Mouse (Mus musculus): Measurements from ENCODE around the gene Eloa. TPM values are rescaled to one million over a fixed set of nuclear protein-coding genes. Genes with fewer than 3 reads are reported as not detected.

Eloa gene
- polyA plus RNA-seq, 2 experiments, result 16.2 to 30.0 TPM

- WGBS (ENCODE audit: insufficient replicate concordance), result 6% methylated on average over 12 of the region's 12 CpGs
- Histone ChIP-seq H3K9ac (replicated peaks) (peak overlapping the region; percentile 88), H3K4me2 (ENCODE audit: low read depth) (peak overlapping the region; percentile 99), H3K9me3 (ENCODE audit: control insufficient read depth, low read length) (no peaks in the 10 kb centered on the region), H3K27me3 (ENCODE audit: control insufficient read depth, insufficient read depth, low read length) (no peaks in the 10 kb centered on the region), H3K27ac (peak overlapping the region; percentile 46), H3K4me3 (ENCODE audit: insufficient read depth in 1 of 2, low read depth in 2 of 2, low read length in 2 of 2) (peak overlapping the region; percentile 72 to 90), H3K36me3 (replicated peaks; ENCODE audit: control insufficient read depth, insufficient read depth, low read depth) (peaks cover 10% of the 10 kb centered on the region; the same call in 1 of the 2 replicates), H3K4me1 (replicated peaks; ENCODE audit: control insufficient read depth in 2 of 2, insufficient read depth in 2 of 2, low read length in 1 of 2) (peaks cover 4 to 10% of the 10 kb centered on the region in 2 experiments)
- DNase-seq (ENCODE audit: low read depth in 3 of 3, low spot score in 3 of 3) (no peak), ATAC-seq (ENCODE audit: insufficient read depth) (peak; percentile 25)
- TF ChIP-seq CTCF (IDR thresholded peaks at IDR 0.05; ENCODE audit: low read depth), result peak; percentile 26; the same call in 1 of the 2 replicates
- TF ChIP-seq EP300 (IDR thresholded peaks at IDR 0.05; ENCODE audit: low read depth), result no peak
These were observed 57.1 kb downstream of the Eloa start for GRCm38 (mm10) chr4:135964426-135964825.

- H3K36me3 ChIP-seq (replicated peaks; ENCODE audit: control insufficient read depth, insufficient read depth, low read depth), result peaks cover 5% of the 10 kb centered on the region; the same call in 1 of the 2 replicates
- DNase-seq (ENCODE audit: low read depth in 3 of 3, low spot score in 3 of 3), result peak; percentile 96 to 97 (median 97)
- under 1% methylated on average over 49 of the region's 56 CpGs for WGBS (ENCODE audit: insufficient replicate concordance)
These were observed 57.9 kb downstream of the Eloa start, which contains the start of gene Gale for GRCm38 (mm10) chr4:135963457-135964193. Gene Gale, plus strand, starts transcription at chr4:135963727.

GRCm38 (mm10) chr4:135962946-135963345 lies 58.6 kb downstream of the Eloa start:
- H3K4me1 ChIP-seq (replicated peaks; ENCODE audit: control insufficient read depth in 2 of 2, insufficient read depth in 2 of 2, low read length in 1 of 2), result peaks cover 4 to 10% of the 10 kb centered on the region in 2 experiments
- TF ChIP-seq EP300 (IDR thresholded peaks at IDR 0.05; ENCODE audit: low read depth), result no peak
- TF ChIP-seq CTCF (IDR thresholded peaks at IDR 0.05; ENCODE audit: low read depth), result no peak
- ATAC-seq (ENCODE audit: insufficient read depth) (peak; percentile 16; the same call in 1 of the 2 replicates), DNase-seq (ENCODE audit: low read depth in 3 of 3, low spot score in 3 of 3) (no peak)
- 7% methylated on average over 15 of the region's 15 CpGs for WGBS (ENCODE audit: insufficient replicate concordance)
- H3K4me2 ChIP-seq (ENCODE audit: low read depth), result peak overlapping the region; percentile 99
- peak overlapping the region; percentile 80 to 90 for H3K4me3 ChIP-seq (ENCODE audit: insufficient read depth in 1 of 2, low read depth in 2 of 2, low read length in 2 of 2)
- peak overlapping the region; percentile 78 for H3K27ac ChIP-seq
- H3K9me3 ChIP-seq (ENCODE audit: control insufficient read depth, low read length), result no peaks in the 10 kb centered on the region
- H3K36me3 ChIP-seq (replicated peaks; ENCODE audit: control insufficient read depth, insufficient read depth, low read depth), result peaks cover 5% of the 10 kb centered on the region; the same call in 1 of the 2 replicates
- H3K27me3 ChIP-seq (ENCODE audit: control insufficient read depth, insufficient read depth, low read length), result no peaks in the 10 kb centered on the region
- H3K9ac ChIP-seq (replicated peaks), result peak overlapping the region; percentile 86

More at GRCm38 (mm10) chr4:135963457-135964193, 57.9 kb downstream of the Eloa start, which contains the start of gene Gale:
- Histone ChIP-seq H3K27ac (peak within 1 kb of the TSS; percentile 78), H3K9me3 (ENCODE audit: control insufficient read depth, low read length) (no peaks in the 10 kb centered on the region), H3K9ac (replicated peaks) (peak within 1 kb of the TSS; percentile 88), H3K4me3 (ENCODE audit: insufficient read depth in 1 of 2, low read depth in 2 of 2, low read length in 2 of 2) (peak within 1 kb of the TSS; percentile 80 to 90), H3K4me1 (replicated peaks; ENCODE audit: control insufficient read depth in 2 of 2, insufficient read depth in 2 of 2, low read length in 1 of 2) (peaks cover 4 to 10% of the 10 kb centered on the region in 2 experiments), H3K4me2 (ENCODE audit: low read depth) (peak within 1 kb of the TSS; percentile 99), H3K27me3 (ENCODE audit: control insufficient read depth, insufficient read depth, low read length) (no peaks in the 10 kb centered on the region)
- TF ChIP-seq CTCF (IDR thresholded peaks at IDR 0.05; ENCODE audit: low read depth) (no peak), EP300 (IDR thresholded peaks at IDR 0.05; ENCODE audit: low read depth) (no peak; the same call in 1 of the 2 replicates)
- peak; percentile 93 for ATAC-seq (ENCODE audit: insufficient read depth)

GRCm38 (mm10) chr4:135962198-135962597 lies 59.4 kb downstream of the Eloa start:
- peak overlapping the region; percentile 99 for H3K4me2 ChIP-seq (ENCODE audit: low read depth)
- no peak overlapping the region; the same call in 1 of the 2 replicates for H3K9ac ChIP-seq (replicated peaks)
- H3K27me3 ChIP-seq (ENCODE audit: control insufficient read depth, insufficient read depth, low read length), result no peaks in the 10 kb centered on the region
- ATAC-seq (ENCODE audit: insufficient read depth) (no peak), DNase-seq (ENCODE audit: low read depth in 3 of 3, low spot score in 3 of 3) (no peak)
- no peaks in the 10 kb centered on the region for H3K9me3 ChIP-seq (ENCODE audit: control insufficient read depth, low read length)
- 72% methylated on average over 7 of the region's 7 CpGs for WGBS (ENCODE audit: insufficient replicate concordance)
- H3K4me3 ChIP-seq (ENCODE audit: insufficient read depth in 1 of 2, low read depth in 2 of 2, low read length in 2 of 2), result no peak overlapping the region
- TF ChIP-seq CTCF (IDR thresholded peaks at IDR 0.05; ENCODE audit: low read depth) (no peak), EP300 (IDR thresholded peaks at IDR 0.05; ENCODE audit: low read depth) (no peak)
- no peak overlapping the region for H3K27ac ChIP-seq
- H3K36me3 ChIP-seq (replicated peaks; ENCODE audit: control insufficient read depth, insufficient read depth, low read depth), result peaks cover under 1% of the 10 kb centered on the region; the same call in 1 of the 2 replicates
- H3K4me1 ChIP-seq (replicated peaks; ENCODE audit: control insufficient read depth in 2 of 2, insufficient read depth in 2 of 2, low read length in 1 of 2), result peaks cover 4 to 10% of the 10 kb centered on the region in 2 experiments

- Histone ChIP-seq H3K27me3 (ENCODE audit: control insufficient read depth, insufficient read depth, low read length) (no peaks in the 10 kb centered on the region), H3K9ac (replicated peaks) (no peak overlapping the region), H3K4me2 (ENCODE audit: low read depth) (no peak overlapping the region), H3K4me3 (ENCODE audit: insufficient read depth in 1 of 2, low read depth in 2 of 2, low read length in 2 of 2) (no peak overlapping the region), H3K9me3 (ENCODE audit: control insufficient read depth, low read length) (no peaks in the 10 kb centered on the region), H3K4me1 (replicated peaks; ENCODE audit: control insufficient read depth in 2 of 2, insufficient read depth in 2 of 2, low read length in 1 of 2) (peaks cover 4 to 10% of the 10 kb centered on the region in 2 experiments), H3K27ac (no peak overlapping the region), H3K36me3 (replicated peaks; ENCODE audit: control insufficient read depth, insufficient read depth, low read depth) (no peaks in the 10 kb centered on the region; the same call in 1 of the 2 replicates)
- WGBS (ENCODE audit: insufficient replicate concordance), result 79% methylated on average over 5 of the region's 5 CpGs
- no peak for ATAC-seq (ENCODE audit: insufficient read depth)
- TF ChIP-seq EP300 (IDR thresholded peaks at IDR 0.05; ENCODE audit: low read depth), result no peak
- TF ChIP-seq CTCF (IDR thresholded peaks at IDR 0.05; ENCODE audit: low read depth), result no peak
- DNase-seq (ENCODE audit: low read depth in 3 of 3, low spot score in 3 of 3), result no peak
These were observed 59.9 kb downstream of the Eloa start for GRCm38 (mm10) chr4:135961709-135962108.
